Comparison of ENCODE assay signal across 13 mouse cellular contexts in the genomic region with DNA sequence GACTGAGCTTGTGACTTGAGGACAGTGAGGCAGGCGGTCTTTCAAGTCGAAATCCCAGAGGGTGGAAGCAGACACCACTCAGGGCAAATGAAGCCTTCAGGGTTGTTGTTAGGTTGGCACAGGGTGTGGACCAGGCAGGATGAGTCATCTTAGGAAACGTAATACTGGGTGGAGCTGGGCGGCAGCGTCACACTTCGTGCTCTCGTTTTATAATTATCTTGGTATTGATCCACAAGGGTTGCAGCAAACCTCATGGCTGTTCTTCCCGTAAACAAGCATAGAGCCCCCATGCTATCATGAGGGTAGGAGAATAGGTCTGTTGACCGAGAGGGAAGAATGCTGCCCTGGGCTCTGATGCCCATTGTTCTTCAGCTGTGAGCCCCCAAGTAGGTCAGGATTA. TPM values are rescaled to one million over a fixed set of nuclear protein-coding genes. Genes with fewer than 3 reads are reported as not detected.
DNase-seq lines count a peak whose midpoint lies in the region; ATAC-seq and TF ChIP-seq lines count a peak whose summit lies in the region.
"Had no signal": no experiment of that assay in that cellular context is flagged by ENCODE, and none has a peak within 500 bp of the region (broad histone marks: within the 10 kb centered on the region; RNA-seq: fewer than 3 reads in every experiment).

No protein-coding gene starts in this region.

- no peaks in the 10 kb centered on the region for H3K27me3 ChIP-seq in forebrain, embryonic 10.5 days (ENCODE audit: poor library complexity, severe bottlenecking)
- H3K27me3 ChIP-seq in forebrain, postnatal 0 days (ENCODE audit: insufficient read depth, low read length): no peaks in the 10 kb centered on the region
- H3K27me3 ChIP-seq in embryonic facial prominence, embryonic 15.5 days: no peaks in the 10 kb centered on the region
- H3K27me3 ChIP-seq in hindbrain, embryonic 11.5 days (ENCODE audit: control insufficient read depth, insufficient read depth, low read length): no peaks in the 10 kb centered on the region
- H3K27me3 ChIP-seq: hindbrain, embryonic 13.5 days had no signal

- H3K4me3 ChIP-seq in forebrain, embryonic 10.5 days: no peak overlapping the region
- no peak overlapping the region for H3K4me3 ChIP-seq in forebrain, postnatal 0 days (ENCODE audit: low read depth, low read length)
- no peak overlapping the region for H3K4me3 ChIP-seq in embryonic facial prominence, embryonic 15.5 days (replicated peaks)
- H3K4me3 ChIP-seq in hindbrain, embryonic 11.5 days (ENCODE audit: low read depth, low read length): no peak overlapping the region
- H3K4me3 ChIP-seq: hindbrain, embryonic 13.5 days had no signal

- H3K4me2 ChIP-seq in forebrain, postnatal 0 days (ENCODE audit: low read depth): no peak overlapping the region
- no peak overlapping the region for H3K4me2 ChIP-seq in embryonic facial prominence, embryonic 15.5 days (replicated peaks)
- H3K4me2 ChIP-seq in hindbrain, embryonic 11.5 days (replicated peaks; ENCODE audit: low read depth, low read length): no peak overlapping the region
- H3K4me2 ChIP-seq: hindbrain, embryonic 13.5 days; lung, embryonic 14.5 days had no signal

- H3K27ac ChIP-seq in forebrain, embryonic 10.5 days: peak overlapping the region; percentile 35; the same call in 1 of the 2 replicates
- H3K27ac ChIP-seq in forebrain, postnatal 0 days (ENCODE audit: low read depth, low read length): no peak overlapping the region
- no peak overlapping the region for H3K27ac ChIP-seq in embryonic facial prominence, embryonic 15.5 days (replicated peaks)
- H3K27ac ChIP-seq in hindbrain, embryonic 11.5 days (ENCODE audit: low read depth, low read length): no peak overlapping the region
- H3K27ac ChIP-seq: hindbrain, embryonic 13.5 days had no signal

- DNase-seq in forebrain, embryonic 10.5 days (ENCODE audit: extremely low spot score, low spot score): no peak
- DNase-seq in forebrain, postnatal 0 days: no peak
- peak; percentile 70 for DNase-seq in 416B (ENCODE audit: low read depth)
- no peak for DNase-seq in left cerebral cortex, postnatal 25 days (ENCODE audit: low spot score in 2 of 2)
- DNase-seq in kidney, postnatal 36 days: no peak
- no peak for DNase-seq in hindbrain, embryonic 11.5 days (ENCODE audit: low spot score)
- DNase-seq: cerebellum, adult 9-11 months; kidney, adult 8-10 months; lung, embryonic 14.5 days; thymus, postnatal 4 days had no signal

- no peaks in the 10 kb centered on the region for H3K9me3 ChIP-seq in forebrain, embryonic 10.5 days
- H3K9me3 ChIP-seq in forebrain, postnatal 0 days (ENCODE audit: low read length): no peaks in the 10 kb centered on the region
- H3K9me3 ChIP-seq in embryonic facial prominence, embryonic 15.5 days (replicated peaks): no peaks in the 10 kb centered on the region
- no peaks in the 10 kb centered on the region for H3K9me3 ChIP-seq in hindbrain, embryonic 11.5 days (ENCODE audit: control insufficient read depth, low read length)
- H3K9me3 ChIP-seq: hindbrain, embryonic 13.5 days had no signal

- H3K9ac ChIP-seq in forebrain, postnatal 0 days: no peak overlapping the region
- no peak overlapping the region for H3K9ac ChIP-seq in embryonic facial prominence, embryonic 15.5 days
- no peak overlapping the region for H3K9ac ChIP-seq in hindbrain, embryonic 11.5 days (ENCODE audit: low read depth, low read length)
- H3K9ac ChIP-seq: hindbrain, embryonic 13.5 days; lung, embryonic 14.5 days had no signal

- intact Hi-C loops in left cerebral cortex, postnatal 25 days (cut with DNase I): no loop called here

- no peak for TF ChIP-seq CTCF in forebrain, postnatal 0 days (IDR thresholded peaks at IDR 0.05; ENCODE audit: low read depth)

- H3K4me1 ChIP-seq in forebrain, embryonic 10.5 days: peaks cover 13% of the 10 kb centered on the region
- no peaks in the 10 kb centered on the region for H3K4me1 ChIP-seq in forebrain, postnatal 0 days (ENCODE audit: insufficient read depth)
- H3K4me1 ChIP-seq in embryonic facial prominence, embryonic 15.5 days: no peaks in the 10 kb centered on the region
- no peaks in the 10 kb centered on the region for H3K4me1 ChIP-seq in hindbrain, embryonic 11.5 days (replicated peaks; ENCODE audit: control insufficient read depth, insufficient read depth, low read length)
- H3K4me1 ChIP-seq: hindbrain, embryonic 13.5 days had no signal

- no peaks in the 10 kb centered on the region for H3K36me3 ChIP-seq in forebrain, embryonic 10.5 days (replicated peaks)
- H3K36me3 ChIP-seq in forebrain, postnatal 0 days (ENCODE audit: insufficient read depth): no peaks in the 10 kb centered on the region
- no peaks in the 10 kb centered on the region for H3K36me3 ChIP-seq in embryonic facial prominence, embryonic 15.5 days
- no peaks in the 10 kb centered on the region for H3K36me3 ChIP-seq in hindbrain, embryonic 11.5 days (ENCODE audit: control insufficient read depth, insufficient read depth, low read length)
- H3K36me3 ChIP-seq: hindbrain, embryonic 13.5 days had no signal

- no peak for ATAC-seq in forebrain, postnatal 0 days
- ATAC-seq in embryonic facial prominence, embryonic 15.5 days (ENCODE audit: insufficient number of reproducible peaks, low FRiP score, low TSS enrichment, low read depth): peak; percentile 43; the same call in 1 of the 2 replicates
- ATAC-seq in neutrophil, adult 5-6 weeks (ENCODE audit: extremely low read depth, insufficient number of reproducible peaks, low FRiP score, poor library complexity, severe bottlenecking): 0 out of 2 replicates have a peak, but pooled peaks have one; percentile 14
- ATAC-seq in hindbrain, embryonic 11.5 days (ENCODE audit: low FRiP score): no peak

- WGBS in forebrain, embryonic 10.5 days: 13% methylated on average over 9 of the region's 9 CpGs
- WGBS in forebrain, postnatal 0 days: 15% methylated on average over 9 of the region's 9 CpGs
- WGBS in embryonic facial prominence, embryonic 15.5 days: 33% methylated on average over 9 of the region's 9 CpGs
- WGBS in hindbrain, embryonic 11.5 days: 67% methylated on average over 9 of the region's 9 CpGs

RNA-seq across cellular contexts. Expression of a gene that starts 25.9 kb away (rescaled TPM):
- polyA plus RNA-seq in forebrain, embryonic 10.5 days (2016; fragmentation: Nextera tagmentation; extraction: Ambion mirVana): 23.8 and 28.5 TPM in 2 replicates
- 18.8 and 27.3 TPM in 2 replicates for total RNA-seq in forebrain, postnatal 0 days (2014; rRNA removed)
- polyA plus RNA-seq in forebrain, postnatal 0 days (2015; fragmentation: Nextera tagmentation; extraction: Ambion mirVana): 11.9 and 13.7 TPM in 2 replicates
- polyA plus RNA-seq in embryonic facial prominence, embryonic 15.5 days (2015; fragmentation: Nextera tagmentation; extraction: Ambion mirVana): 23.8 and 25.1 TPM in 2 replicates
- total RNA-seq in neutrophil, adult 5-6 weeks (2017): 15.2 and 16.1 TPM in 2 replicates
- 10 to 100 TPM; 19.2 to 20.4 TPM for total RNA-seq in left cerebral cortex, postnatal 25 days (2021)
- 28.0 and 30.3 TPM in 2 replicates for polyA plus RNA-seq in hindbrain, embryonic 11.5 days (2014; fragmentation: Nextera tagmentation; extraction: Ambion mirVana)

RNA-seq across cellular contexts. Expression of a gene that starts 41.7 kb away (rescaled TPM):
- polyA plus RNA-seq in forebrain, embryonic 10.5 days (2016; fragmentation: Nextera tagmentation; extraction: Ambion mirVana): 17.6 and 20.3 TPM in 2 replicates
- 31.9 and 33.9 TPM in 2 replicates for total RNA-seq in forebrain, postnatal 0 days (2014; rRNA removed)
- 13.8 and 17.4 TPM in 2 replicates for polyA plus RNA-seq in forebrain, postnatal 0 days (2015; fragmentation: Nextera tagmentation; extraction: Ambion mirVana)
- 21.1 and 22.0 TPM in 2 replicates for polyA plus RNA-seq in embryonic facial prominence, embryonic 15.5 days (2015; fragmentation: Nextera tagmentation; extraction: Ambion mirVana)
- total RNA-seq in neutrophil, adult 5-6 weeks (2017): 16.8 and 20.8 TPM in 2 replicates
- total RNA-seq in left cerebral cortex, postnatal 25 days (2021): 10 to 100 TPM; 51.2 to 52.5 TPM
- 31.3 and 35.7 TPM in 2 replicates for polyA plus RNA-seq in hindbrain, embryonic 11.5 days (2014; fragmentation: Nextera tagmentation; extraction: Ambion mirVana)

Comparison
In these comparisons a context has a peak if more than half of its experiments do, and no peak if none do; other contexts are left out.
1. ATAC-seq: peak in embryonic facial prominence, embryonic 15.5 days (single experiment) and neutrophil, adult 5-6 weeks (single experiment); none in forebrain, postnatal 0 days (single experiment) and hindbrain, embryonic 11.5 days (single experiment).